Mouse (Mus musculus): ENCODE results near the gene Rab3d.

- no peak for TF ChIP-seq CTCF (IDR thresholded peaks at IDR 0.05)
- no peak for TF ChIP-seq EP300 (IDR thresholded peaks at IDR 0.05)
Observed at GRCm38 (mm10) chr9:21927208-21927753, 9.3 kb upstream of the Rab3d start, which contains the start of the genes Ccdc159 and Tmem205.
